Mouse (Mus musculus) heart, embryonic 14.5 days (tissue): ENCODE results near the gene Msl1. TPM values are rescaled to one million over a fixed set of nuclear protein-coding genes. Genes with fewer than 3 reads are reported as not detected.

Experiments
- ATAC-seq: fragments of 200-750 bp; cut with Nextera tagmentation; 2 replicates; pipeline ENCODE4 v1.8.0; 2017; ENCODE audit warnings: low read depth, moderate TSS enrichment; ENCODE audit not compliant: insufficient number of reproducible peaks, insufficient read depth, low FRiP score
- H3K27ac ChIP-seq, 2 experiments: fragments of 200-500 bp in 1 of 2; fragments of 300-500 bp in 1 of 2; sonication (generic) in 1 of 2; replicated peaks in 1 of 2; 2 replicates each; pipeline ENCODE4 v1.5.1; 2012 to 2014; ENCODE audit warnings: low read depth in 2 of 2, low read length in 2 of 2, control low read depth in 1 of 2, mild to moderate bottlenecking in 1 of 2, mixed read lengths in 1 of 2; ENCODE audit not compliant: control insufficient read depth in 1 of 2, insufficient read depth in 1 of 2
- H3K27me3 ChIP-seq: fragments of 300-500 bp; sonication (generic); 2 replicates; pipeline ENCODE4 v1.6.1; 2014; ENCODE audit warnings: mild to moderate bottlenecking, low read length, control low read depth; ENCODE audit not compliant: control insufficient read depth, insufficient read depth
- H3K36me3 ChIP-seq: fragments of 300-500 bp; sonication (generic); 2 replicates; pipeline ENCODE4 v1.6.1; 2014; ENCODE audit warnings: mild to moderate bottlenecking, control low read depth, low read length, mixed read lengths; ENCODE audit not compliant: control insufficient read depth, insufficient read depth
- H3K4me1 ChIP-seq, 2 experiments: fragments of 200-500 bp in 1 of 2; fragments of 300-500 bp in 1 of 2; sonication (generic) in 1 of 2; 2 replicates each; pipeline ENCODE4 v1.6.1; 2012 to 2014; ENCODE audit warnings: low read length in 2 of 2, control low read depth in 1 of 2, mixed read lengths in 1 of 2; ENCODE audit not compliant: control insufficient read depth in 2 of 2, insufficient read depth in 2 of 2
- H3K4me2 ChIP-seq: fragments of 300-500 bp; sonication (generic); 2 replicates; pipeline ENCODE4 v1.6.1; 2014; ENCODE audit warnings: mild to moderate bottlenecking, low read length
- H3K4me3 ChIP-seq, 2 experiments: fragments of 200-500 bp in 1 of 2; fragments of 300-500 bp in 1 of 2; sonication (generic) in 1 of 2; 2 replicates each; pipeline ENCODE4 v1.5.1; 2012 to 2014; ENCODE audit warnings: low read length in 2 of 2, mild to moderate bottlenecking in 2 of 2, control low read depth in 1 of 2, low read depth in 1 of 2, moderate library complexity in 1 of 2; ENCODE audit not compliant: control insufficient read depth in 1 of 2, insufficient read depth in 1 of 2
- H3K9ac ChIP-seq: fragments of 300-500 bp; sonication (generic); 2 replicates; pipeline ENCODE4 v1.6.1; 2014; ENCODE audit warnings: mild to moderate bottlenecking, low read length
- H3K9me3 ChIP-seq: fragments of 300-500 bp; sonication (generic); 2 replicates; pipeline ENCODE4 v1.6.1; 2016; ENCODE audit warnings: low read length, control low read depth; ENCODE audit not compliant: control insufficient read depth
- WGBS: fragments of 180-500 bp; shearing (Covaris S2); extraction: QIAGEN DNeasy Blood & Tissue Kit; methylation state at CpG from one replicate; pipeline ENCODE4 v1.1.7; 2014; 5-methylcytosine and 5-hydroxymethylcytosine counted together
- polyA plus RNA-seq: library from polyadenylated mRNA; unstranded; fragments of >200 nt; fragmentation: Nextera tagmentation; extraction: Ambion mirVana; gene quantifications from 2 replicates; pipeline ENCODE4 v1.2.1, GENCODE M21; 2014

Gene Msl1
- polyA plus RNA-seq, 1 experiment from 2014 or later: 15.3 TPM

DNA sequence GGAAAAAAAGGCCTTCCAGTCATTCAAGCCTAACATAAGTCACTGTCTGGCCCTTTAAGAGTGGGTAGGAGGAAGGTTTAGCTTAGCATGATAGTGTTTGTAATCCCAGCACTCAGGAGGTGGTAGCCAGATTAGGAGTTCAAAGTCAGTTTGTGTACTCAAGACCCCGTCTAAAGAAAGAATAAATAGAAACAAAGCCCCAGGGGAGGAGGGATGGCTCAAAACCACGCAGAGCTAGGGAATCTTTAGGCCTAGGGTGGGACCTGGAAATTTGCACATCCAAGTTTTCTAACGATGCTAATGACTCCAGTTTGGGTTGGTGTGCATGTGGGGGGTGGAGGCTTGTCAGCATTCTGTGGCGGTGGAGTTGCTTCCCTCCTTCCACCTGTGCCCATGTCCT, 3.2 kb upstream of the Msl1 start:
- Histone ChIP-seq H3K9me3 (no peaks in the 10 kb centered on the region), H3K27me3 (no peaks in the 10 kb centered on the region), H3K4me2 (no peak overlapping the region), H3K4me3 (no peak overlapping the region), H3K36me3 (no peaks in the 10 kb centered on the region), H3K27ac (no peak overlapping the region), H3K4me1 (peaks cover 8 to 15% of the 10 kb centered on the region in 2 experiments), H3K9ac (no peak overlapping the region)
- WGBS: 10% methylated on average over 4 of the region's 4 CpGs
- ATAC-seq: no peak

DNA sequence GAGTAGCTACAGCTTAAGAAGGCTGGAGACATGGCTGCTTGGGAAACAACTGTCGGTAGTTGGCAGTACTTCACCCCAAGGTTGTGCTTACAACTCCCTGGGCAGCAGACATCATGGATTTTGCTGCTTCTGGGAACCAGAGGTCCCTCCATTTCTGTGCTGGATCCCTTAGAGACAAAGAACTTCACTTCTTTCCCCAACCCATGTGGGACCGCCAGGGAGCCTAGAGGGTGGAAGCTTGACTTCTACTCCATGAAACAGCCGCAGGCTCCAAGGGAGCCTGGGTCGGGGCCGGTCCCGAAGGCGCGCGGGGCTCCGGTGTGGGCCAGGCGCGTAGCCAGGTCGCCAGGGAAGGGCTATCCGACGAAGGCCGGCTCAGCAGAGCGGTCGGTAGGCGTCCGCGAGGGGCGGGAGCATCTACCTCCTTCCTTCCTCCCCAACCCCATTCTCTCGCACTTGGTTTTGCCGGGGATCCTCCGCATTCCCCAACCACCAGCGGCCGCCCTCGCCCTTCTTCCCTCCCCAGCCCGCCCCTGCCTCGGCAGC, 774 bp upstream of the Msl1 start:
- ATAC-seq: peak; percentile 47
- WGBS: under 1% methylated on average over 28 of the region's 30 CpGs

DNA sequence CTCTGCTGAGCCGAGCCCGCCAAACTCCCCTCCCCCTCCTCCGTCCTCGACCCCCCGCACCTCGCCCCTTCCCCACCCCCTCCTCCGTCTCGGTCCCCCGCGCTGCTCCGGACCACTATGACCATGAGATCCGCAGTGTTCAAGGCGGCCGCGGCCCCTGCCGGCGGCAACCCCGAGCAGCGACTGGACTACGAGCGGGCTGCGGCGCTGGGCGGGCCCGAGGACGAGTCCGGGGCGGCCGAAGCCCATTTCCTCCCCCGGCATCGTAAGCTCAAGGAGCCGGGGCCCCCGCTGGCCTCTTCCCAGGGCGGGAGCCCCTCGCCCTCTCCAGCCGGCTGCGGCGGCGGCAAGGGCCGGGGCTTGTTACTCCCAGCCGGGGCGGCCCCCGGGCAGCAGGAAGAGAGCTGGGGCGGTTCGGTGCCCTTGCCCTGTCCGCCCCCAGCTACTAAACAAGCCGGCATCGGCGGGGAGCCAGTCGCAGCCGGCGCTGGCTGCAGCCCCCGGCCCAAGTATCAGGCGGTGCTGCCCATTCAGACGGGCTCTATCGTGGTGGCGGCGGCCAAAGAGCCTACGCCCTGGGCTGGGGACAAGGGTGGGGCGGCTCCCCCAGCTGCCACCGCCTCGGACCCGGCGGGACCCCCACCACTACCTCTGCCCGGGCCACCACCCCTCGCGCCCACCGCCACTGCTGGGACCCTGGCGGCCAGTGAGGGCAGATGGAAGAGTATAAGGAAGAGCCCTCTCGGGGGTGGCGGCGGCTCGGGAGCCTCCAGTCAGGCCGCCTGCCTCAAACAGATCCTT, 598 bp downstream of the Msl1 start:
- peaks cover 29% of the 10 kb centered on the region for H3K36me3 ChIP-seq
- 1% methylated on average over 63 of the region's 74 CpGs for WGBS
- ATAC-seq: peak; percentile 54
- peak overlapping the region; percentile 100 for H3K27ac ChIP-seq
- H3K9ac ChIP-seq: peak overlapping the region; percentile 100
- no peaks in the 10 kb centered on the region for H3K27me3 ChIP-seq
- peak overlapping the region; percentile 76 to 96 for H3K4me3 ChIP-seq
- H3K4me1 ChIP-seq: peaks cover 6 to 21% of the 10 kb centered on the region in 2 experiments
- peak overlapping the region; percentile 95 for H3K4me2 ChIP-seq
- no peaks in the 10 kb centered on the region for H3K9me3 ChIP-seq

More for the DNA sequence above, 774 bp upstream of the Msl1 start:
- Histone ChIP-seq H3K4me1 (peaks cover 6 to 25% of the 10 kb centered on the region in 2 experiments), H3K4me2 (peak overlapping the region; percentile 95), H3K9me3 (no peaks in the 10 kb centered on the region), H3K36me3 (peaks cover 15% of the 10 kb centered on the region), H3K27ac (peak overlapping the region; percentile 100), H3K27me3 (no peaks in the 10 kb centered on the region), H3K9ac (peak overlapping the region; percentile 100), H3K4me3 (peak overlapping the region; percentile 76 to 96)

DNA sequence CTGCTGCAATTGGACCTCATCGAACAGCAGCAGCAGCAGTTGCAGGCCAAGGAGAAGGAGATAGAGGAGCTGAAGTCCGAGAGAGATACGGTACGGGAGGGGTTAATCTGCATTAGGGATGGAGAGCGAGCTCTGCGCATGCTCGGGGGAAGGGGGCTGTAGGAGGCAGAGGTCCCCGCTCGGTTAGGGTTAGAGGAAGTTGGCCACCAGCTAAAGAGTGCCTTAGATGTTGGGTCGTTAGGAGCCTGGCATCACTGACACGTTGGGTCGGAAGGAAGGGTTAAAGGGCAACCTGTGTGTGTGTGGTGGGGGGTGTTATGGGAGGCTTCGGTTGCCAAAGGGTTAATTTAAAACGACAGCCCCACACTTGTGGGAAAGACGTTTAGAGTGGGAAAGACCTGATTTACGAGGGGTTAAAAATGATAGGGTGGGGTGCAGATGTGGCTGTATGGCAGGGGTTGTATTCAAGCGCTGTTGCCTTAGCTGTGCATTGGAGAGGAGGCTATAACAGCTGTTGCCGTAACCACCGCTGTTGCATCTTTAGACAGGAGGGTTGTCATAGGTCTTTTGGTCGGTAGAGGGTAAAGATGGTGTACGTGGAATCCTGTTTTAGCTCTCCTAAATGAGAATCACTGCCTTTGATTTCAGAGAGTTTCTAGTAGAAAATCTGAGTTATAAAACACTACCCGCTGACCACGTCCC, 1.4 kb downstream of the Msl1 start:
- ATAC-seq: 0 out of 2 replicates have a peak, but pooled peaks have one; percentile 28
- peak overlapping the region; percentile 100 for H3K9ac ChIP-seq
- H3K4me2 ChIP-seq: peak overlapping the region; percentile 95
- peaks cover 6 to 21% of the 10 kb centered on the region in 2 experiments for H3K4me1 ChIP-seq
- H3K9me3 ChIP-seq: no peaks in the 10 kb centered on the region
- H3K4me3 ChIP-seq: peak overlapping the region; percentile 76 to 96
- peak overlapping the region; percentile 100 for H3K27ac ChIP-seq
- WGBS: 2% methylated on average over 23 of the region's 23 CpGs
- peaks cover 36% of the 10 kb centered on the region for H3K36me3 ChIP-seq
- H3K27me3 ChIP-seq: no peaks in the 10 kb centered on the region

DNA sequence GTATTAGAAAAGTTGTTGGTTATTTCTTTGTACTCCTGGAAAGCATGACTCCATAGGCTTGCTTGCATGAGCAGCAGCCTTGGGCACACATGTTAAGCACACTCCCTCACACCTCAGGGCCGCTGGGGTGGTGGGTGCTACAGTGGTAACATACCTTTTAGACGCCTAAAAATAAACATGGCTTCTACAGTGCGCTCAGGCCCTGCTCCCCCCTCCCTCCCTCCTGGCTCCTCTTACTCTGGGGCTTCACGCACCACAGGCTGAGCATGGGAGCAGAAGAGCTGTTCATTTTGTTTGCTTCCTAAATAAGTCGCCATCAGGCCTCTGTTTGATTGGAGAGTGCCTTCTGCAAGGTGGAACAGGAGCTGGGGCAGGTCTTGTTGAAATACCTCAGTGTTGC, 2.0 kb downstream of the Msl1 start:
- H3K9ac ChIP-seq: peak overlapping the region; percentile 100
- no peaks in the 10 kb centered on the region for H3K27me3 ChIP-seq
- no peak for ATAC-seq
- peak overlapping the region; percentile 100; a peak in 3 of 4 replicates for H3K27ac ChIP-seq
- H3K4me1 ChIP-seq: peaks cover 6 to 21% of the 10 kb centered on the region in 2 experiments
- WGBS: under 1% methylated on average over 5 of the region's 5 CpGs
- peak overlapping the region; percentile 95 for H3K4me2 ChIP-seq
- H3K9me3 ChIP-seq: no peaks in the 10 kb centered on the region
- peak overlapping the region; percentile 76 to 96 for H3K4me3 ChIP-seq
- H3K36me3 ChIP-seq: peaks cover 43% of the 10 kb centered on the region

DNA sequence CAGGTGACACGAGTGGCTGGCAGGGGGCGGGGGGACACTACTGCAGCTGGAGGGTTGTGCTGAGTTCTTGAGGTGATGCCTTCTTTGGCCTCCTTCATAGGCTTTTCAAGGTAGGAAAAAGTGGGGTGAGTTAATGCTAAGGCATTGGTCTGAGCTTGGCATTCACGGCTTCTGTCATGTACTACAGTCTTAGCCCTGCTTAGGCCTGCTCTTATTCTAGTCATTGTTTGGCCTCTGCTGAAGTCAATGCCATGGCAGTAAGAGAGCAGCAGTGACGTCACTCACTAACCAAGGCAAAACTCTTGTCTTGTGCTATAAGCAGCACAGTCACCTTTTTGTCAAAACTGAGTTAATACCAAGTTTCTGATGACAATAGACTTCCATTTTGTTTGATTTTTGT, 2.6 kb downstream of the Msl1 start:
- Histone ChIP-seq H3K4me3 (peak overlapping the region; percentile 76 to 96), H3K27ac (peak overlapping the region; percentile 100; a peak in 3 of 4 replicates), H3K4me1 (peaks cover 6 to 21% of the 10 kb centered on the region in 2 experiments), H3K4me2 (peak overlapping the region; percentile 95), H3K9me3 (no peaks in the 10 kb centered on the region), H3K36me3 (peaks cover 49% of the 10 kb centered on the region), H3K9ac (peak overlapping the region; percentile 100), H3K27me3 (no peaks in the 10 kb centered on the region)
- no peak for ATAC-seq
- 34% methylated on average over 4 of the region's 4 CpGs for WGBS

DNA sequence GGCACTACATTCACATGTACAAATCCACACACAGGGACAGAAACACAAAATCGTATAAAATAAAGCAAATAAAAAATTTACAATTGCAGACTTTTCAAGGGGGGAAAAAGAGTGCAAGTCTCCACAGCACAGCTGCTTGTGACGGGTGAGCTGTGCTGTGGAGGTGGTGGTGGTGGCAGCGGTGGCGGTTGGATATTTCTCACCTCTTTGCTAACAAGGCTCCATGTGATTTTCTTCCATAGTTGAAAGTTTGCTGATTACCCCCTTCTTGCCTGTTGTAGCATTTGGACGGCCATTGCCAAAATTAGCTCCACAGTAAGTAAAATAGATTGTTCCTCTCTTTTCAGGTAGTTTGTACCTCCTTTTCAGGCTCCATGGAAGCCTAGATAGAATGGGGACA, 9.3 kb downstream of the Msl1 start, which contains the start of gene Casc3:
Casc3 (plus strand) TSS at position 301 of the 400 bp plus-strand sequence.
- peak within 1 kb of the TSS; percentile 60 to 67 for H3K27ac ChIP-seq
- no peak for ATAC-seq
- H3K4me3 ChIP-seq: no peak within 1 kb of the TSS
- WGBS: 90% methylated on average over 5 of the region's 5 CpGs
- no peak within 1 kb of the TSS for H3K4me2 ChIP-seq
- peaks cover 2 to 11% of the 10 kb centered on the region in 2 experiments for H3K4me1 ChIP-seq
- no peaks in the 10 kb centered on the region for H3K9me3 ChIP-seq
- H3K36me3 ChIP-seq: peaks cover 87% of the 10 kb centered on the region
- no peak within 1 kb of the TSS for H3K9ac ChIP-seq
- H3K27me3 ChIP-seq: no peaks in the 10 kb centered on the region
